Mouse (Mus musculus): ENCODE measurements around the gene St6galnac3. TPM values are rescaled to one million over a fixed set of nuclear protein-coding genes. Genes with fewer than 3 reads are reported as not detected.

St6galnac3 gene
- polyA plus RNA-seq, 2 experiments from 2014 or later = 44.8 to 46.3 TPM

DNA sequence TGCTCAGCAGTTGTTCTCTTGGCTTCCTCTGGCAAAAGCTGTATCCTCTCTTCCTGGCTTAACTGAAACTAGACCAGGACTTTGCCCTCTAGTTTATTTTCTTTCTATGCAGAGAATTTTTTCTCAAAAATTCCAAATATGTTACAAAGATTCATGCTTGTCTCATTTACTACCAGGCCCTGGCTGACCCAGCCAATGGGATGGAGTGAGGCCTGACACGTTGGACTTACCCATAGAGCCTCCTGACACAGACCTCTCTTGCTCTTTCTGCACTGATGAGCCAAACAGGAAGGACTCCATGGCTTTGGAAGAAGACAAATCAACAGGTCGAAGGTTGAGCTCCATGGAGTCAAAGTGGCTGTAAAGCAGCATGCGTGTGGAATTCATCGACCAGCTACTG, 526.5 kb downstream of the St6galnac3 start:
- ATAC-seq = no peak

DNA sequence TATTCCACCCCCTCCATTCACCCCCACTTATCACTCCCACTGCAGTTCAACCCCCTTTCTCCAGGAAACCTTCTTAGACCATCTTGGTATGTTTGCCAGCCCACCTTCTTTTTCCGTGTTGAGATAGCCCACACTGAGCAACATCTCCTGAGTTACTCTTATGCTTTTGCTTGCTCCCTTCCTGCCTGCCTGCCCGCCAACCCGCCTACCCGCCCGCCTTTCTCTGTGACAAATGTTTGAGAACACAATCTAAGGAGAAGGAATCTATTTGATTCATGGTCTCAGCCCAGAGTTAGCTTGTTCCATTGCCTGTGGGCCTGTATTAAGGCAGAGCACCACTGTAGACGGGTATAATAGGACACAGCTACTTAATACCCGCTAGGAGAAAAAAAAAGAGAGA, 531.9 kb downstream of the St6galnac3 start:
- ATAC-seq = no peak

DNA sequence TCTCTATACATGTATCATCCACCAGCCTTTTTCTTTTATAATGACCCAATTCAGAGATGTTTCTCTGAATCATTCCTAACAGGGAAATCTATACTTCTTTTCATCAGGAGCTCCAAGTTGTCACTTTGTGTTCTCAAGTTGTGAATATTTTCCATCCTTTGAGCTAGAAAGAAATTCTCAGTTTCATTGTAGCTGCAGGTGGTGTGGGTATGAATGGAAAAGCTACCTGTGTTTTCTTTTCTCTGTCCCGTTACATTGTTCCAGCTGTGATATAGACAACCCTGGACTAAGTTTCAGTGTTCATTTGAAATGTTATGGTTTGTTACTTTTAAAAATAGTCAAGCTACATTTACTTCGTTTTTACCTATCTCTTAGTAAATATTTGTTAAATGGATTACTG, 534.2 kb downstream of the St6galnac3 start:
- no peak for ATAC-seq

DNA sequence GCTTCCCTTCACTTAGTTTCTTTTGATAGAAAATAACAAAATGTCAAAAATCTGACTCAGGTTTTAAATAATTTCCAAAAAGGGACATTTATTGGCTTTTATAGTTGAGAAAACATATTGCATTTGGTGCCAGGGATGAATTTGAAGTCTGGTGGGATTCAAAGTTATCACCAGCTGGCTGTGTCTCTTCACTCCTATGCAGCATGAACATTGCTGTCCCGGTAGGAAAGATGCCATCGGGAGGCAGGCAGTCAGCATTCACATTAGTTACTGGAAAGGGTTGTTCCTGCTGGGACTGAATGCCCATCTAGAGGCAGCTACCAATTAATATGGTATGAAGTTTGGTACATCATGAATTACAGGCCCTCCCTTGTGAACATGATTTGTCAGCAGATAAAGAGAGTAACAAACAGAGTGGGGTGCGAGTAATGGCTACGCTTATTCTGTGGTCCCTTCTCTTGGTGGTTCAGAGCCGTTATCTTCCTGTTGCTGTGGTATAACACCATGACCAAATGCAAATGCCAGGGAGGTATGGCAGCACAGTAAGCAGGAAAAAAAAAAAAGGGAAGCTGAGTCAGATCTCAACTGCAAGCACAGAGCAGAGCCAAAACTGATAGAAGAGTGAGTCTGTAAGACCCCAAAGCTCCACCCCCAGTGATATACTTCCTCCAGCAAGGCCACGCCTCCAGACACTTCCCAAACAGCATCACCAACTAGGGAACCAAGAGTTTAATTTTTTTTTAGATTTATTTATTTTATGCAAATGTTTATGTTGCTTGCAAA, 535.1 kb downstream of the St6galnac3 start:
- no peak for ATAC-seq

DNA sequence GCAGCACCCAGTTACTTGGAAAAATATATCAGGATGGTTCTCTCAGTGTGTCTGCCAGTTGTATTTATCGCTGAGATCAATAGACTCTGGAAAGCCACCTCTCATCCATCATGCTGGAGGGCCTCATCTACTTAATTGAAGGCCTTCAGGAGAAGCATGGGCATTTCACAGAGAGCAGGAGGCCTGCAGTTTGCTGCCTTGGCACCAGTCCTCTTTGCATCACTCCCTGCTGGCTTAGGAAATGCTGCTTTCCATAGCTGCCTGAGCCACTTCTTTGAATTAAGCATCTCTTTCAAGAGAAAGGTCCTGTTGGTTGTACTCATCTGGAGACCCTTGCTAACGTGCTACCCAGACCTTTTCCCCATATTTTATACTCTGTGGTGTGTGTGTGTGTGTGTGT, 536.8 kb downstream of the St6galnac3 start:
- no peak for ATAC-seq

DNA sequence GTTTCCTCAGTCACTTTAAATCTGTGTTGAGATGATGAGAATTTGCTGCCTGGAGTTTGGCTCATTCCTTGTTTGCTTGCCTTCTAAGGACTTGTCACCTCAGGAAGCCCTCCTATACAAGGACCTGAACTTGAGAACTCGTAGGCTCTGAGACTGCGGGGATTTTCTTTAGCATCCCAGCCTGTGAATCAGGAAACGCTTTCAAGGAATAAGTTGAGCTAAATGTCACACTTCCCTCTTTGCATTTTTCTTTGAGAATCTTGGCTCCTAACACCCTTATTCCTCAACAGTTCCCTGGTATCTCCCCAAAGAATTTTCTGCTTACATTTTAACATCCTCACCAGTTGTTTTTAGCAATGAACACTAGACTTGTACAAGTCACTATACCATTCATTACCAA, 539.9 kb downstream of the St6galnac3 start:
- no peak for ATAC-seq

DNA sequence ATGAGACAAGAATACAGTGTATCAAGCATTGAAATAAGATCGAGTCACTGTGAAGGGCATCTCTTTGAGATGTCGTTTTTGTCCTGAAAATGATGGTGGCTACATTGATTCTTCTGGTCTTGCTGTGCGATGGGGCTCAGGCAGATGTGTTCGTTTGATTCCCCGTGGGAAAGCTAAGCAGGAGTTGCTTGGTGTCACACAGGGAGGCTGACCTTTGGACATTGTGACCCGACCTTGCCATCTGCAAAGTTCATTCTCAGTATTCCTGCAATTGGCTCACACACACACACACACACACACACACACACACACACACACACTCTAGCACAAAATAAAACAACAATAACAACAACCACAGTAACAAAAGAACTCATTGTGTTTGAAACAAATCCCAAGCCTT, 543.7 kb downstream of the St6galnac3 start:
- no peak for ATAC-seq

DNA sequence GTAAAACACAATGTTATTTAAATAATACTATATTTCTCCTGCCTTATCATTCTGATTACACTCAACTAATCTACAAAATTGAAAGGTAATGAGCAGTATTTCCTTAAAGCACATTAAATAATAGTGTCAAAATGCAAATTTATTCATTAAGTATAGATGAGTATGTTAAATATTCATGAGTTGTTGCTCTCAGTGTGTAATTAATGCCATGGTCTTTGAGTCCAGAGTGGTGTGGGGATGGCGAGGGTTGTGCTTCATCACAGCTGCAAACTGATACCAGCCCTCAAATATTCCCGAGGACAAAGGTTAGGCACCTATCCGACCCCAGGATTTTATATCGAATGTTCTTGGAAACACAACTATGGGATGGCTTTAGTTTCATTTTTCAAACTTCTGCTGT, 548.2 kb downstream of the St6galnac3 start:
- no peak for ATAC-seq

DNA sequence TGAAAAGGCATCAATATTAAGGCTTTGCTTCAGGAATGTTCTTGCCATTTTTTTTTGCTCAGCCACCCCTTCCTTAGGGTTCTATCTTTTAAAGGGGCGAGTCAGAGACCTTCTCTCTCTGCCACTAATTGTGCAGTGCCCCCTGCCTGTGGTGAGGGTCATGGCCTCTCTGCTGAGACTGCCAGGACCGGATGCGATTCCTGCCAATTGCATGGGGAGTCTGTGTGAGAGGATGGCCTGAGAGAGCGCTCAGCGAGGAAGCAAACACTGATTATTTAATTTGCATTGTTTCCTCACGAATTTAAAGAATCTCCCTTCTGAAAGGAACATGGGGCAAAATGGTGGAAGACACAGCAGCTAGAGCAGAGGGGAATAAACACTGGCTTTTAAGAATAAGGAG, 548.6 kb downstream of the St6galnac3 start:
- no peak for ATAC-seq

DNA sequence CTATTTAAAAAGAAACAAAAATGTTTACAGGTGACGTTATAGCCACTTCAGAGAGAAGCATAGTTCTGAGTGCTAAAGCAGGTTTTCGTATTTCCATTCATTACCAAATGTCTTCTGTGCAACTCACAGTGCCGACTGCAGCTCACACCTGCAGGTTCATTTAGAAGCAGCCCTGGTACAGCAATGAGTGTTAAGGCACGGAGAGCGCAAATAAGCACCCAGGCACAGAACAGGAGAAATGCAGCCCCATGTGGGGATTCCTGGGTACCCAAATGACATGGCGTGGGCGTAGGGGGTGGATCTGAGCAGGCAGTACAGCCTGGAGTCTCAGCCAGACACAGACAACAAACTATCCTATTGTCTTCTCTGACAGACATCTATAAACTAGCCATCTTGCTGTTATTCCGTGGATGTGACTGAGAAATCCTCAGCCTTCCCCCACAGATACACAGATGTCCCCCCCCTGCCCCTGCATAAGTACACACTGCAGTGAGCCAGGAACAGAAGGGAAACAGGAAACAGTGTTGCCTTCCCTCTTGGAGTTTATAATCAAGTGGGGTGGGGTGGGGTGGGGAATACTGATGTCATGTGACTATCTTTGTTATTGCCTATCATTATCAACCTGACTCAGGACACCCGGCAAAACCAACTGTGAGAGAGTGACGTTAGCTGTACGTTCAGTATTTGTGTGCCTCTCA, 550.5 kb downstream of the St6galnac3 start:
- no peak for ATAC-seq

DNA sequence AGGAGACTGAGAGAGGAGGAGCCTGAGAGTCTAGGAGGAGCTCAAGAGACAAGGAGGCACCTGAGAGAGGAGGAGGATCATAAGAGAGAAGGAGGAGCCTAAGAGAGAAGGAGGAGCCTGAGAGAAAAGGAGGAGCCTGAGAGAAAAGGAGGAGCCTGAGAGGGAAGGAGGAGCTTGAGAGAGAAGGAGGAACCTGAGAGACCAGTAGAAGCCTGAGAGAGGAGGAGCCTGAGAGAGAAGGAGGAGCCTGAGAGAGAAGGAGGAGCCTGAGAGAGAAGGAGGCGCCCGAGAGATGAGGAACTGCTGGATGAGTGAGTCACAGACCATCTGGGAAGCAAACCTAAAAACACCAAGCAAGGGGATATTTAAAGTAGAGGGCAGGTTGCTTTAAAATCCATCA, 551.4 kb downstream of the St6galnac3 start:
- ATAC-seq = no peak

DNA sequence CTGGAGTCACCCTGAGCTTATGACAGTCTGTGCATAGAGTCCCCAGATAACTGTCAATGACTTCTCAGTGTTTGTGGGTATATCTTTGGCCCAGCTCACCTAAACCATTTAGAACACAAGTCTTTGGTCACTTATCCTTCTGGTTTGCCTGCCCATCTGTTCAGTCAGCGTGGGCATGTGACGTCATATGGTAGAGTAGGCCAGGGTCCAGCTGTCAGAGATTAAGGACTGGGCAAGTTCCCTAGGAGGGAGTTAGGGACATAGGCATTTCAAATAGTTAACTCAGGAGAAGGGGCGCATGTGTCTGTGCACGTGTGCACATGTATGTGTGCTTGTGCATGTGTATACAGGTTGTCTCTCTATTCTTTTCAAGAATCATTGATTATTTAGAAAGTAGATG, 554.8 kb downstream of the St6galnac3 start:
- ATAC-seq = no peak

DNA sequence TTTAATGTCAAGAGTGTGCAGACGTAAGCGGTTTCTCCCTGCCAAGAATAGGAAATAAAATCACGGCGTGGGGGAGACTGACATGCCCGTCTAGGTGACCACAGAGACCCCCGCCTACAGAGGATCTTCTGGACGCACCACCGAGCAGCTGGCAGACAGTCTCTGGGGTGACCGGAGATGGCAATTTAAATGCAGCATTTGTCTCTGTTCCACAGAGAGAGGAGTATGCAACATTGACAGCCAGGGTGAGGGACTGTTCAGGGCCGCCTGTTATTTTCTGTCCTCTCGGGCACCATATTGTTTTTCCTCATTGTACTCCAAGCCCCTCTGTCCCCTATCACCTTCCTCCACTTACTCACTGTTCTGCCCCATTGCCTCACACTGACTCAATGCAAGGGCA, 555.2 kb downstream of the St6galnac3 start:
- no peak for ATAC-seq

DNA sequence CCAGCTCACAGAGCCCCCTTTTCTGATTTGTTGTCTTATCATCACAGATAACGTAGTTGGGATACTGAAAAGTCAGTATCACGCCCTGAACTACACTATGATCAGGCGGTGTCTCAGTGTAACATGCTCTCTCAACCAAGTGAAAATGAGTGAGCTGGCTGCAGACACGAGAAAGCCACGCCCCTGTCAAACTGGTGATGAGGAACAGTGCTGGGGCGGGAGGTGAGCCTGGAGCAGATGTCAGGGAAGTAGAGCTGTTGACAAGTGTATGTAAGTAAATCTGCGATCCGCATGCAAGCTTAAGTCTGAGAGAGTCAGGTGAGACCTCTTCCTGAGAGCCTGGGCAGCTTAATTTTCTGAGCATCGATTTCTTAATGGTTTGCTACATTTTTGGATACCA, 563.3 kb downstream of the St6galnac3 start:
- no peak for ATAC-seq

DNA sequence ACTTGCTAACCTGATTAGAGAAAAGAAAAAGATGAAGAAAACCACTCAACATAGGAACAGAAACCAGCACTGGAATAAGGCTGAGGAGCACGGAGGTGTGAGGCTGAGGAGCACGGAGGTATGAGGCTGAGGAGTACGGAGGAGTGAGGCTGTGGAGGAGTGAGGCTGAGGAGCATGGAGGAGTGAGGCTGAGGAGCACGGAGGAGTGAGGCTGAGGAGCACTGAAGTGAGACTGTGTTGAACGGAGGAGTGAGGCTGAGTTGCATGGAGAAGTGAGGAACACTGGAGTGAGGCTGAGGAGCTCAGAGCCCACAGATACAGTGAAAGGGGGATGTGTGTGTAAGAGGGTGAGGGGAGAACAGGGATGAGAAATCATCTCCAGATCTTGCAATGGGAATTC, 564.3 kb downstream of the St6galnac3 start:
- ATAC-seq = no peak

DNA sequence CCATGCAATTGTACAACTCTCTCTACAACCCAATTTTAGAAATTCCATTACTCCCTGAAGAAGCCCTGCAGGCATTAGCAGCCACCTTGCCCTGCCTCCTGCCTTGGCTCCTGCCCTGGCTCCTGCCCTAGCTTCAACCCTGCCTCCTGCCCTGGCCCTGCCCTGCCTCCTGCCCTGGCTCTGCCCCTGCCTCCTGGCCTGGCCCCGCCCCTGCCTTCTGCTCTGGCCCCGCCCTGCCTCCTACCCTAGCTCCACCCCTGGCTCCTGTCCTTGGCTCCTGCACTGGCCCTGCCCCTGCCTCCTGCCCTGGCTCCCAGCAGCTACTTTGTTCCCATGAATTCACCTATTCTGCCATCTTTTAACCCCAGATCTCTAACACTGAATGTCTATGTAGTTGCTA, 576.1 kb downstream of the St6galnac3 start:
- ATAC-seq = no peak

Other genes with a start within 250 kb of the St6galnac3 start
- gene Asb17, start 119.0 kb upstream of the St6galnac3 start, polyA plus RNA-seq (2017; shearing (Covaris generic)) = not detected
- gene Msh4, start 181.0 kb upstream of the St6galnac3 start, polyA plus RNA-seq (2017; shearing (Covaris generic)) = not detected
- 10 to 100 TPM; 40.3 to 48.1 TPM for gene Rabggtb, start 187.8 kb upstream of the St6galnac3 start, polyA plus RNA-seq (2017; shearing (Covaris generic))
- gene Acadm, start 219.5 kb upstream of the St6galnac3 start, polyA plus RNA-seq (2017; shearing (Covaris generic)) = 10 to 100 TPM; 38.4 to 40.9 TPM
- gene Slc44a5, start 248.3 kb upstream of the St6galnac3 start, polyA plus RNA-seq (2017; shearing (Covaris generic)) = under 1 TPM in 1 of 2 experiments, not detected in 1; 0.24 TPM